Mouse (Mus musculus): Measurements from ENCODE around the gene Pm20d1.

DNA sequence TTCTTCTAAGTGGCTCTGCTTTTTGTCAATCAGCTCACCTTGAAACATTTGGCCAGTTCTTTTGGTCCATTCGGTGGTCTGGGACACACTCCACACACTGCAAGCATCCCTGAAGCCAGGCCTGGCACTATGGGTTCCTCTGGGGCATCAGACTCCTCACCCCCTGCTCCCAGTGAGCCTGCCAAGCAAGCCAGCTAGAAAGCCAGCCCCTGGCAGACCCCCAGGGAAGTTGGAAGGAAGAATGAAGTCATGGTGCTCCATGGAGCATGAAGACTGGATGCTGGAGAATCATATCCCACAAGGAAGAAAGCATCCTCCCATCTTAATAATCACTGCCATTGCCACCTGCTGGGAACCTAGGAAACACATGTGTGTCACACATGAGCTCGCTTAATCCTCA, 48.5 kb upstream of the Pm20d1 start:
- TF ChIP-seq CTCF (IDR thresholded peaks at IDR 0.05) (no peak), EP300 (IDR thresholded peaks at IDR 0.05; ENCODE audit: insufficient read depth, low read depth, low read length) (no peak)

All from heart, adult 2 months (tissue).